Mouse (Mus musculus) yolk sac, embryonic 10.5 days (tissue): ENCODE measurements around the gene Kmo.

ENCODE experiments used
- DNase-seq: peaks from one replicate; pipeline ENCODE4 v3.0.0-alpha.2; 2017; ENCODE audit warnings: low spot score

The Kmo gene

DNA sequence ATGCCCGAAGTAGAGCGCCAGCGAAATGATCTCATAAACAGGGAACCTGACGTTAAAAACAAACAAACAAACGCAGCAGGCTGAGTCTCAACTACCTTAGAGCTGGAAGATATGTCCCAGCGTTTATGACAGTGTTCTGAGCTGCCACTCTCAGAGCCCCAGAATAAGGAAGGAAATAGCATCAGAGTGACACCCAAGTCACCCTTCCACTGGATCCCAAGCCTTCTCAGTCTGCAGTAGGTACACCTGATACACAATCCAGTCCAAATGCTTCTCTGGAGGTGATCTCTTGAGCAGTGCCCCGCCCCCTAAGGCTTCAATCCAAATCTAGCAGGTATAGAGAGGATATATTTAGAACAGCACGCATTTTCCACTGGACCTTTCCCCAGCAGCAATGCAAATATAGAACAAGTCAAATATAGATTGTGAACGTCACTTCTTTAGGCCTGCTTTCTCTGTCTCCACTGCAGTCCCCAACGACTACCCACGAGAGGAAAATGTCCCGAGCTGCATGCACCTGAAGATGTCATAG, 73.3 kb downstream of the Kmo start:
- peak; percentile 7 for DNase-seq

DNA sequence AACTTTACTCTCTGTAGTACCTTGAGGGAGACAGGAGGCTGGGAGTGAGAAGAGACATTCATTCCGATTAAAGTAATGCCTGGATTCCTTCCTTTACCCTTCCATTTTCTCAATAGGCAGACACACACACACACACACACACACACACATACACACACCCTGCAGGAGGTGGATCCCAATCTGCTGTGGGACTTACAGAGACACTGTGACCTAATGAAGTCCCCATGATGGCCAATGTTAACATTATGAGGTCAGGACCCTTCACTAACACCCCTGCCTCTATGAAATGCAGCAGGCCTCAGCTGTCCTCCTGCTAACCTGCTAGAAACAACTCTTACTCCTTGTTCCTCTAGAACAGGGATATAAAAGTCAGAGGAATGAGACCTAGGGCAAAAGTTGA, 78.1 kb downstream of the Kmo start, which contains the start of gene Wdr64:
Gene Wdr64 (plus strand): TSS at position 301 of the 400 bp plus-strand sequence.
- DNase-seq: no peak

DNA sequence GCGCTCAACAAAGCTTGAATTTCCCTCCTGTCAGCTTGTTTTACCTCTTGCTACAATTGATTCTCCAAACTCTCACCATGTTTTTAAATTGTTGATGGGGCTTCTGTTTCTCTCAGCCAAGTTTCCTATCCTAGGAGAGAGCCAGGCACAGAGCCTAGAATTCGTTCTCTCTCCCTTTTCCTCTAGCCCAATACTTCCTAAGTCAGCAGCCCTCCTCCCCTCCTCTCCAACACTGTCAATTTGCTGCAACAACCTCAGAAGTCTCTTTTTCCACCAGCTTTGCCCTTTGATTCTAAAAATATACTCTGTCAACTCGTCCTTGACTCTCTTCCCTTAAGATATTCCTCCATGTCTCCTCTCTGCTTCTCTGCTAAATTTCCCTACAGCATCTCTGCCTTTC, 79.2 kb downstream of the Kmo start:
- no peak for DNase-seq

DNA sequence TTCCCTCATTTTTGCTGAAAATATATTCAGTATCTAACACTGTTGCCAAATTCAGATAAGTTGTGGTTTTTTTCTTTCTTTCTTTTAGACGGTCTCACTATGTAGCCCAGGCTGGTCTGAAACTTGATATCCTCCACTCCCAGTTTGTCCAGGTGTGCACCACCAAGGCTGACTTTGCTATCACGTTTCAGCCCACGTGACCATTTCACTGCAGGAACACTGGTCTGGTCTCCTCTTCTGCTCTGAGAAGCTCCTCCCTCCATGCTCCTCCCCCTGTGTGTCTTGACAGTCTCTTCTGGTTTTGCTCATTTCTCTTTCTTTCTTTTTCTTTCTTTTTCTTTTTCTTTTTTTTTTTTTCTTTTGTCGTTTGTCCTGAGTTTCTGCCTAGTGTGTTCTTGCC, 79.6 kb downstream of the Kmo start:
- no peak for DNase-seq

DNA sequence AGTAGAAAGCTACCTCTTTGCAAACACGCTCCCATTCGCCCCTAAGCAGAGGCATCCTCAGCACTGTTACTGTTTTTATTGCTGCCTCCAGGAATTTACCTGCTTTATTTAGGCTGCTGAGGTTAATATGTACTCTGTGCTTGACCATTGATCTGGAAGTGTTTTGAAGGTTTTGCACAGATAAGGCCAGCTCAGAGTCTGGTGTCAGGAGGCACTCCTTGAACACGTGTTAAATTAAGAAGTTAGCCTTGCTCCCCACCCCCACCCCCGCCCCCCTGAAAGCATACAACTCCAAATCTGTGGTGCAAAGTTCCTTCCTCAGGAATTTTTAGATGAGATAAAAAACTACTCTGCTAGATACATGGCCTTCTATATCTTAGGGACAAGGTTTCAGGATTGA, 81.0 kb downstream of the Kmo start:
- DNase-seq: peak; percentile 85

DNA sequence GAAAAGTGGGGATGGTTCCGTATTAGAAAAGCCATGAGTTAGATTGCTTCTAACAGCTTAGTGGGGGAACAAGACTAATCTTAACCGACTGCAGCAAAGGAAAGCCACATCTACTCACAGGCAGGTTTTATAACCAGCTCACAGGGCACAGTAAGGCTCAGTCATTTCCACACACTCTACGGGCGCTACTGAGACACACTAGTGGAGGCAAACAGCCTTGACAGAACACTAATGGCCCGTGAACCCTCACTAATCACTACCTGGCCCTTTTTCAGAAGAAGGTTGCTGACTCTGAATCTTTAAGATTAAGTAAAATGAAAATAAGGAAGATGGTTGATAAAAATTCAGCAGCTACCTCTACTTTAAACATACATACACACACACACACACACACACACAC, 87.4 kb downstream of the Kmo start:
- no peak for DNase-seq

DNA sequence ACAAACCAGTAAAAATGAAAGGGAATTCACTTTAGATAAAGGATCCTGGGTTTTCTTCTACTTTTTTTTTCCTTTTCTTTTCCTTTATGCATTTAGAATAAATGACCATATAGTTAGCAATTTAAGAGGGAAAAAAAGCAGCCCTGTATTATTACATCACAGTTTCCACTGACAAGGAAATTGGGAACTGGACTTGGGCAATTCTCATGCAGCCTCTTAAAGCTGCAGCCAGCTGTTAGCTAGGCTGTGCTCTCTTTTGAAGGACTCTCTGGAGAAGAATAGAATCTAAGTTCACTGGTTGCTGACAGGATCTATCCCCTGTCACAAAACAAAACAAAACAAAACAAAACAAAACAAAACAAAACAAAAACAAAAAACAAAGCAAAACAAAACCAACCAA, 87.8 kb downstream of the Kmo start:
- DNase-seq: no peak
